Mouse (Mus musculus): ENCODE data around the gene Rplp2.
"Not testable (repeated sequence)": the region's sequence is repeated elsewhere in the genome, so short reads cannot be mapped to it uniquely, and the experiment has no call there.

Gene Rplp2

GRCm38 (mm10) chr7:141443828-141444237, 3.3 kb upstream of the Rplp2 start, which contains the start of gene Pidd1:
Pidd1 (minus strand) TSS chr7:141444025.
- peak; percentile 65 for DNase-seq (ENCODE audit: extremely low read depth, low read depth)

GRCm38 (mm10) chr7:141446374-141446773, 796 bp upstream of the Rplp2 start:
- DNase-seq (ENCODE audit: extremely low read depth, low read depth) = not testable (repeated sequence)

GRCm38 (mm10) chr7:141451928-141452327, 4.8 kb downstream of the Rplp2 start:
- no peak for DNase-seq (ENCODE audit: extremely low read depth, low read depth)

GRCm38 (mm10) chr7:141453636-141454035, 6.5 kb downstream of the Rplp2 start:
- no peak for DNase-seq (ENCODE audit: extremely low read depth, low read depth)

- peak; percentile 74 for DNase-seq (ENCODE audit: extremely low read depth, low read depth)
Observed at GRCm38 (mm10) chr7:141454967-141455551, 7.9 kb downstream of the Rplp2 start, which contains the start of gene Pnpla2. Pnpla2 (plus strand) TSS chr7:141455198.

GRCm38 (mm10) chr7:141455610-141456314, 8.6 kb downstream of the Rplp2 start:
- DNase-seq (ENCODE audit: extremely low read depth, low read depth) = no peak

- no peak for DNase-seq (ENCODE audit: extremely low read depth, low read depth)
Observed at GRCm38 (mm10) chr7:141456739-141457138, 9.6 kb downstream of the Rplp2 start.

- DNase-seq (ENCODE audit: extremely low read depth, low read depth) = no peak
Observed at GRCm38 (mm10) chr7:141457236-141457635, 10.1 kb downstream of the Rplp2 start.

GRCm38 (mm10) chr7:141457986-141458660, 11.0 kb downstream of the Rplp2 start:
- DNase-seq (ENCODE audit: extremely low read depth, low read depth) = no peak

GRCm38 (mm10) chr7:141458661-141459060, 11.5 kb downstream of the Rplp2 start:
- DNase-seq (ENCODE audit: extremely low read depth, low read depth) = no peak

GRCm38 (mm10) chr7:141459301-141459711, 12.1 kb downstream of the Rplp2 start:
- no peak for DNase-seq (ENCODE audit: extremely low read depth, low read depth)

GRCm38 (mm10) chr7:141460001-141460390, 12.8 kb downstream of the Rplp2 start:
- DNase-seq (ENCODE audit: extremely low read depth, low read depth) = no peak

GRCm38 (mm10) chr7:141460391-141461113, 13.4 kb downstream of the Rplp2 start, which contains the start of gene Cracr2b:
Cracr2b (plus strand) TSS chr7:141461094.
- no peak for DNase-seq (ENCODE audit: extremely low read depth, low read depth)

- DNase-seq (ENCODE audit: extremely low read depth, low read depth) = no peak
Observed at GRCm38 (mm10) chr7:141461521-141462332, 14.6 kb downstream of the Rplp2 start.

- DNase-seq (ENCODE audit: extremely low read depth, low read depth) = no peak
Observed at GRCm38 (mm10) chr7:141462333-141462821, 15.2 kb downstream of the Rplp2 start.

- no peak for DNase-seq (ENCODE audit: extremely low read depth, low read depth)
Observed at GRCm38 (mm10) chr7:141463824-141464602, 16.8 kb downstream of the Rplp2 start.

GRCm38 (mm10) chr7:141464603-141465201, 17.5 kb downstream of the Rplp2 start:
- DNase-seq (ENCODE audit: extremely low read depth, low read depth) = no peak

GRCm38 (mm10) chr7:141465388-141466044, 18.3 kb downstream of the Rplp2 start:
- no peak for DNase-seq (ENCODE audit: extremely low read depth, low read depth)

- no peak for DNase-seq (ENCODE audit: extremely low read depth, low read depth)
Observed at GRCm38 (mm10) chr7:141466045-141466394, 18.9 kb downstream of the Rplp2 start.
